In genomic region chr12:88987046-88987445, GRCm38 (mm10) we compare ENCODE assay signal across 14 mouse cellular contexts.
DNase-seq lines count a peak whose midpoint lies in the region; ATAC-seq and TF ChIP-seq lines count a peak whose summit lies in the region.
"Had no signal": no experiment of that assay in that cellular context is flagged by ENCODE, and none has a peak within 500 bp of the region (broad histone marks: within the 10 kb centered on the region; RNA-seq: fewer than 3 reads in every experiment).

No protein-coding gene starts in this region.

- H3K4me1 ChIP-seq in forebrain, embryonic 13.5 days: peaks cover 23% of the 10 kb centered on the region
- peaks cover 14% of the 10 kb centered on the region for H3K4me1 ChIP-seq in forebrain, embryonic 16.5 days (replicated peaks; ENCODE audit: control insufficient read depth, insufficient read depth, low read length)
- peaks cover 51% of the 10 kb centered on the region for H3K4me1 ChIP-seq in liver, embryonic 12.5 days
- peaks cover 16% of the 10 kb centered on the region for H3K4me1 ChIP-seq in midbrain, postnatal 0 days (ENCODE audit: insufficient read depth, low read length)

- WGBS in forebrain, embryonic 13.5 days: 40% methylated on average over 4 of the region's 4 CpGs
- 38% methylated on average over 4 of the region's 4 CpGs for WGBS in forebrain, embryonic 16.5 days
- 42% methylated on average over 4 of the region's 4 CpGs for WGBS in liver, embryonic 12.5 days (ENCODE audit: insufficient replicate concordance)
- WGBS in midbrain, postnatal 0 days: 18% methylated on average over 4 of the region's 4 CpGs

- H3K27ac ChIP-seq in forebrain, embryonic 13.5 days: no peak overlapping the region
- no peak overlapping the region for H3K27ac ChIP-seq in forebrain, embryonic 16.5 days (ENCODE audit: low read length)
- H3K27ac ChIP-seq in liver, embryonic 12.5 days: no peak overlapping the region
- H3K27ac ChIP-seq in midbrain, postnatal 0 days (ENCODE audit: low read depth, low read length): no peak overlapping the region
- no peak overlapping the region for H3K27ac ChIP-seq in left cerebral cortex, adult 2 months
- H3K27ac ChIP-seq: heart, embryonic 15.5 days; neural tube, embryonic 13.5 days had no signal

- peak; percentile 77 for TF ChIP-seq CTCF in midbrain, postnatal 0 days (IDR thresholded peaks at IDR 0.05)
- no peak; the same call in none of the 2 replicates for TF ChIP-seq CTCF in left cerebral cortex, adult 2 months (IDR thresholded peaks at IDR 0.05)

- ATAC-seq in forebrain, embryonic 13.5 days: peak; percentile 54; the same call in 1 of the 2 replicates
- no peak for ATAC-seq in forebrain, embryonic 16.5 days
- ATAC-seq in liver, embryonic 12.5 days: no peak
- no peak for ATAC-seq in midbrain, postnatal 0 days (ENCODE audit: low FRiP score)

- no peak overlapping the region for H3K4me2 ChIP-seq in forebrain, embryonic 13.5 days
- H3K4me2 ChIP-seq in forebrain, embryonic 16.5 days (ENCODE audit: low read length): no peak overlapping the region
- H3K4me2 ChIP-seq in liver, embryonic 12.5 days: no peak overlapping the region
- H3K4me2 ChIP-seq in midbrain, postnatal 0 days (ENCODE audit: low read depth, low read length, poor library complexity, severe bottlenecking): no peak overlapping the region
- H3K4me2 ChIP-seq: heart, embryonic 15.5 days; liver, embryonic 15.5 days; neural tube, embryonic 13.5 days had no signal

- no peaks in the 10 kb centered on the region for H3K27me3 ChIP-seq in forebrain, embryonic 13.5 days
- no peaks in the 10 kb centered on the region for H3K27me3 ChIP-seq in forebrain, embryonic 16.5 days (replicated peaks; ENCODE audit: control insufficient read depth, insufficient read depth, low read length)
- no peaks in the 10 kb centered on the region for H3K27me3 ChIP-seq in liver, embryonic 12.5 days (replicated peaks)
- H3K27me3 ChIP-seq in midbrain, postnatal 0 days (ENCODE audit: insufficient read depth, low read length): no peaks in the 10 kb centered on the region
- H3K27me3 ChIP-seq: heart, embryonic 15.5 days; megakaryocyte, embryonic 14.5 days had no signal

- no peak overlapping the region for H3K9ac ChIP-seq in forebrain, embryonic 13.5 days
- no peak overlapping the region for H3K9ac ChIP-seq in forebrain, embryonic 16.5 days (replicated peaks; ENCODE audit: low read depth, low read length)
- H3K9ac ChIP-seq in liver, embryonic 12.5 days: no peak overlapping the region
- H3K9ac ChIP-seq in midbrain, postnatal 0 days (replicated peaks; ENCODE audit: low read length, poor library complexity, severe bottlenecking): no peak overlapping the region
- H3K9ac ChIP-seq: heart, embryonic 15.5 days; liver, embryonic 15.5 days; neural tube, embryonic 13.5 days had no signal

- no peak overlapping the region for H3K4me3 ChIP-seq in forebrain, embryonic 13.5 days
- H3K4me3 ChIP-seq in forebrain, embryonic 16.5 days (replicated peaks; ENCODE audit: low read length): no peak overlapping the region
- H3K4me3 ChIP-seq in liver, embryonic 12.5 days: no peak overlapping the region
- no peak overlapping the region for H3K4me3 ChIP-seq in midbrain, postnatal 0 days (ENCODE audit: low read depth, low read length)
- no peak overlapping the region for H3K4me3 ChIP-seq in left cerebral cortex, adult 2 months
- H3K4me3 ChIP-seq: heart, embryonic 15.5 days; liver, embryonic 15.5 days; megakaryocyte, embryonic 14.5 days; neural tube, embryonic 13.5 days had no signal

- peak; percentile 11 for DNase-seq in liver
- DNase-seq in embryo, embryonic 9.5 days (ENCODE audit: extremely low spot score): peak; percentile 8
- peak; percentile 54 for DNase-seq in midbrain, postnatal 0 days (ENCODE audit: low spot score)
- no peak for DNase-seq in left cerebral cortex, postnatal 10 days (ENCODE audit: extremely low spot score in 1 of 2, low spot score in 2 of 2)
- DNase-seq in left cerebral cortex, adult 2 months (ENCODE audit: extremely low spot score in 1 of 2, low spot score in 2 of 2): no peak
- DNase-seq: cerebellum, adult 11 months; right cerebral cortex, postnatal 14 days had no signal

- no peaks in the 10 kb centered on the region for H3K9me3 ChIP-seq in forebrain, embryonic 13.5 days (replicated peaks)
- no peaks in the 10 kb centered on the region for H3K9me3 ChIP-seq in forebrain, embryonic 16.5 days (ENCODE audit: control insufficient read depth, low read length)
- no peaks in the 10 kb centered on the region for H3K9me3 ChIP-seq in liver, embryonic 12.5 days (replicated peaks)
- no peaks in the 10 kb centered on the region for H3K9me3 ChIP-seq in midbrain, postnatal 0 days (ENCODE audit: low read length)
- H3K9me3 ChIP-seq: heart, embryonic 15.5 days; liver, embryonic 15.5 days; megakaryocyte, embryonic 14.5 days; neural tube, embryonic 13.5 days had no signal

- H3K36me3 ChIP-seq in forebrain, embryonic 13.5 days (ENCODE audit: poor library complexity, severe bottlenecking): no peaks in the 10 kb centered on the region
- H3K36me3 ChIP-seq in forebrain, embryonic 16.5 days (ENCODE audit: control insufficient read depth, insufficient read depth): no peaks in the 10 kb centered on the region
- no peaks in the 10 kb centered on the region for H3K36me3 ChIP-seq in liver, embryonic 12.5 days
- no peaks in the 10 kb centered on the region for H3K36me3 ChIP-seq in midbrain, postnatal 0 days (ENCODE audit: insufficient read depth, low read length)
- H3K36me3 ChIP-seq: heart, embryonic 15.5 days; liver, embryonic 15.5 days; neural tube, embryonic 13.5 days had no signal

- intact Hi-C loops in left cerebral cortex, postnatal 10 days (cut with DNase I): no loop called here
- intact Hi-C loops in left cerebral cortex, adult 2 months (cut with DNase I): no loop called here

Comparison
In these comparisons a context has a peak if more than half of its experiments do, and no peak if none do; other contexts are left out.
1. DNase-seq: peak in liver (single experiment), embryo, embryonic 9.5 days (single experiment) and midbrain, postnatal 0 days (single experiment); none in left cerebral cortex, postnatal 10 days (0 of 2) and left cerebral cortex, adult 2 months (0 of 2).